Mouse (Mus musculus) liver (tissue): ENCODE data around the gene Sema7a.

Source experiments
- DNase-seq: peaks from one replicate; pipeline ENCODE4 v3.0.0-alpha.2; 2020; ENCODE audit warnings: mixed read lengths

Gene Sema7a

GRCm38 (mm10) chr9:57939431-57940348, at the start of gene Sema7a:
TSS of gene Sema7a (plus strand) at chr9:57940112.
- DNase-seq = peak; percentile 69

DNA sequence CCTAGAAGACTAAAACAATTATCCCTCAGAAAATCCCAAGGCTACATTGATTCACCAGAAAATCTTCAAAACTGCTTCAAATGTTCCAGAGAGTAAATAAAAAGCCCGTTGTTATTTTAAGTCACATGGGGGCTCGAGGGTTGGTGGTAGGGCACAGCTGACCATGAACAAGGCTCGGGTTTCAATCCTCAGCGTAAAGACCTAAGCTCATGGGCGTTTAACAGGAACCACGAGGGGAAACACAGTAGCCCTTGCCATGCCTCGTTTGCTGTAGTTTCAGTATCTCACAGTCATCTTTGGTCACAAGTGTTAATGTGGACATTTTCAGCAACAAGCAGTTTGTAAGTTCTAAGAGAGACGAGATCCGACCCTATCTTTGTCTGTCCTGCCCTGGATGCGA, 39.4 kb upstream of the Sema7a start:
- DNase-seq = no peak

- no peak for DNase-seq
Observed at GRCm38 (mm10) chr9:57901197-57901596, 38.7 kb upstream of the Sema7a start.

DNA sequence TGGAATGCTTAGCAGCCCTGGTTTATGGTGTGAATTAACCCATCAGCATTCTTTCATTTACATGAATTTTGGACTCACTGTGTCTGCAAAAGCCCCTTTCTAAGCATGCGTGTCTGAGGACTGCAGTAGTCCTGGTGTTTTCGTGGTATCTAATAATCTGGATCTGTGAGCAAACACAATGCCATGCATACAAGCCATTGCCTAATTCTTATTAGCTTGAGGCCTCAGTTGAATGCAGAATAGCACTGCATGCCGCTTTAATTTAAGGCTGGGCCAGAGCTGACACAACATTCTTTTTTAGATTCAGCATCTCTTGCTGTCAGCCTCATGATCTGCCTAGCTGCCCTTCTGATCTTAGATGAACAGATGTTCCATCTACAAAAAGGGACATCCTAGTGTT, 38.3 kb upstream of the Sema7a start:
- DNase-seq = no peak

DNA sequence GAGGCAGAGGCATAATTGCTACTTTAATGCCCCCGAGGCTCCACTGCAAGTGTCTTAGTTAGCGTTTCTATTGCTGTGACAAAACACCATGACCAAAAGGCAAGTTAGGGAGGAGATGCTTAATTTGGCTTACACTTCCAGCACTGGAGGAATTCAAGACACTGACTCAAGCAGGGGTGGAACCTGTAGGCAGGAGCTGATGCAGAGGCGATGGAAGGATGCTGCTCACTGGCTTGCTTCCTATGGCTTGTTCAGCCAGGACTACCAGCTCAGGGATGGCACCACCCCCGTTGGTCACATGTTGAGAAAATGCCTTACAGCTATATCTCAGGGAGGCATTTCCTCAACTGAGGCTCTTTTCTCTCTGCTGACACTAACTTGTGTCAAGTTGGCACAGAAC, 37.8 kb upstream of the Sema7a start:
- no peak for DNase-seq

- no peak for DNase-seq
Observed at GRCm38 (mm10) chr9:57903589-57904249, 36.2 kb upstream of the Sema7a start.

DNA sequence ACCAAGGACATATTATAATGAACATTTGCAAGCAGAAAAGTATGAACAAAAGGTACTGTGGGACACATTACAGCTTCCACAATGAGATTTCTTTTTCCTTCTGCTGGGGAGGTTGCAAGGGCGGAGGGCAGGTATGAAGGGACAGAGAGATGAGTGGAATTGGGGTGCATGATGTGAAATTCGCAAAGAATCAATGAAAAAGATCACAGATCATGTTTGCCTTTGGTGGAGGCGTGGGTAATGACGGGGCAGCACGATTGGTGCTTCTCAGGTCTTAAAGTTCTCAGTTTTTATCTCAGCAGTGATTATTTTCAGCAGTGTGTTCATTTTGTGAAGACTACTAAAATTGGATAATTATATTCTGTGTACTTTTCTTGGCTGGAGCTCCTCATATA, 35.7 kb upstream of the Sema7a start:
- DNase-seq = no peak

DNA sequence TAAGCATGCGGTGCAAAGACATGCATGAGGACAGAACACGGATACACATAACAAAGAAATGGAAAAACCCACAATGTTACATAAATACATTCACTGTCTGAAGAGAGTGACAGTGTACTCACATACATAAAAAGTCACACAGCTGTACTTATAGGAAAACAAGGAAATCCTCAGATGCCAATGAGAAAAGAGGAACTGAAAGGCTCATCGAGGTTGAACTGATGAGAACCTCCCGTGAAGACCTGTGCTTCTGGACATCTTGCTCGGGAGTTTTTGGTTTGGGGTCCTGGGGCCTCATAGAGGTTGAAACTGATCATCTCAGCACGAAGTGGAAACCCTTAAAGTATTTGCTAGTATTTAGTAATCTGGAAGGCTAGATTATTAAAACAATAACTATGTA, 32.7 kb upstream of the Sema7a start:
- DNase-seq = no peak

DNA sequence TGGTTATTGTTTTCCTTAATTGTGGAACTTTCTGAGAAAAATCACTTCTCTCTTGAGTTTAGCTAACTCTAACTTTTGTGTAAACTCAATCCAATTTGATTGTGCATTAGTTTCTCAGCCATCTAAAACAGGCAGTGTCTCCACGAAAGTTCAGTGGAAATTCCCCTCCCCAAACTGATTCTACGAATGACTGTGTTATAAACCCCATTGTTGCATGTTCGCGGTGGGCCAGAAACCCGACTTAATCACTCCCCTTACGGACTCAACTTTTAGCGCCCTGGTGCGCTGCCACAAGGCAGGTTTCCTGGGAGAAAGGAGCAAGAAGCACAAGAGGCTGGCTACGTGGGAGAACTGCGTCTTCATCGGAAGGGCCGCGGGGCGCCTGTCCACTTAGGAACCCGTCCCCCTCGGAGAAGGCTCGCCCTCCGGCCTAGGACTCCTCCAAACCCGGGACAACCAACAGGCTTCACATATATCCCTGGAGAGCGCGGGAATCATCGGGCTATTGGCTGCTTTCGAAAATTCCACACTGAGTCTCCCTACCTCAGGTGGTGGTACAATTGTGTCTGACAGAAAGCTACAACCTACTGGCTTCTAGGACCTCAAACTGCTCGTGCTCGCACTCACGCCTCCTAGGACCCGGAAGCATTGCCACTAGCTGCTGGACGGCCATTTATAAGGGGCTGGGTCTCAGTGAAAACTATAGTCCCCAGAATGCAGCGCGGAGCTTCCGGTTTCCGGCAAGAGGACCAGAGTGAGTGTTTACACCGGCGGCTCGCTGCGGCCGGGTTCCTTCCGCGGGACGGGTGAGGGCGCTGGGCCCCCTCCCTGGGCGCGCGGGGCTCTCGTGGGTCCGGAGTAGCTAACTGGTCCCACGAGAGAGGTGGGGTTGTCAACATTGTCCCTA, 29.4 kb upstream of the Sema7a start, which contains the start of gene Ubl7:
Gene Ubl7 (plus strand): TSS at position 726 of the 907 bp plus-strand sequence.
- peak; percentile 91 for DNase-seq

DNA sequence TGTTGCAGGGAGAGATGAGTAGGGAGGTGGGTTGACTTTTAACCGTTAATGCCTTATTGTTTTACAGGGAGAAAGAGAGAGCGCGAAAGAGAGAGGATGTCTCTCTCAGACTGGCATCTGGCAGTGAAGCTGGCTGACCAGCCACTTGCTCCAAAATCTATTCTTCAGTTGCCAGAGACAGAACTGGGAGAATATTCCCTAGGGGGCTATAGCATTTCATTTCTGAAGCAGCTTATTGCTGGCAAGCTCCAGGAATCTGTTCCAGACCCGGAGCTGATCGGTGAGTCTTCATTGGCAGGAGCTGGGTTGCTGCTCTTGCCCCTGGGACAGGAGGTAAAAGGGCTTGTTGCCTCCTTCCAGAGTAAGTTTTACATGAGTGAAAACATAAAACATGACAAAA, 27.3 kb upstream of the Sema7a start:
- no peak for DNase-seq

GRCm38 (mm10) chr9:57921491-57922060, 18.3 kb upstream of the Sema7a start:
- DNase-seq = no peak

- no peak for DNase-seq
Observed at GRCm38 (mm10) chr9:57922381-57922780, 17.5 kb upstream of the Sema7a start.

DNA sequence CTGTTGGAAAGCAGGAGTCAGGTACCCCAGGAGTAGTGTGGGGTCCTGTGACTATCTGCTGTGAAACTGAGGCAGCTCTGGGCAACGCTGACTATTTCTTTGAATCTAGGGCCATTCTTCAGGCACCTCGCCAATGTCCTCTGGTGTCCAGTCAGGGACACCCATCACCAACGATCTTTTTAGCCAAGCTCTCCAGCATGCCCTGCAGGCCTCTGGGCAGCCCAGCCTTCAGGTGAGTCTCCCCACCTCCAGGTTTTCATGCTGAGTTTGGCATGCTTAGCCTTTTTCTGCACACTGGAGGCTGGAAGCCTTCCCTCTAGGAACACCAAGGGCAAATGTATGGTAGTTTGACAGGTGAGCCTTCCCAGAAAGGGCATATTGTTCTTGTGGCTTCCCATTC, 16.9 kb upstream of the Sema7a start:
- no peak for DNase-seq

DNA sequence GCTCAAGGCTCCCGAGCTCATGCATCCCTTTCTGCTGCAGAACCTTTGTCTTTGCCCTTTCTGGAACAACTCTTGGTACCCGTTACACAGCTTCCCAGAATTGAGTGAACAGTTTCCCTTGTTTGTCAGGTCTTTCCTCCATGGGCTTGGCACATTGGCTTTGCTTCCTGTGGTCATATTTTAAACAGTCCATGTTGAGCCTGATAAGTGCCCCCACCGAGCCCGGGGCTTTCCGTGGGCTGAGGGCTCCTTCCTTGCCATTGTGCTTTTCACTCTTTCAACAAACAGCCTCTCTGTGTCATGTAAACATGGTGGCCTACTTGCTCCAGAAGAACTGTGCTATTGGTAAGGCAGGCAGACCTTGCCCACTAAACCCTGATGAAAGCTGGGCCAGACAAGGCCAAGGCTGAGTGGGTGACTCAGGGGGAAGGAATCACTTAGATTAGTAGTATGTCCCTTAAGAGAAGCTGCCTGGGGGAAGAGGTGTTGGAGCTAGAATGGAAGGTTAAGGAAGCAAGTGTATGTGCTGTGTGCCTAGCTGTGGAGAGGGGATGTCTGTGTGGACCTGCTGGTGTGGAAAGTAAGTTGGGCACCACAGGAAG, 8.6 kb upstream of the Sema7a start:
- no peak for DNase-seq

DNA sequence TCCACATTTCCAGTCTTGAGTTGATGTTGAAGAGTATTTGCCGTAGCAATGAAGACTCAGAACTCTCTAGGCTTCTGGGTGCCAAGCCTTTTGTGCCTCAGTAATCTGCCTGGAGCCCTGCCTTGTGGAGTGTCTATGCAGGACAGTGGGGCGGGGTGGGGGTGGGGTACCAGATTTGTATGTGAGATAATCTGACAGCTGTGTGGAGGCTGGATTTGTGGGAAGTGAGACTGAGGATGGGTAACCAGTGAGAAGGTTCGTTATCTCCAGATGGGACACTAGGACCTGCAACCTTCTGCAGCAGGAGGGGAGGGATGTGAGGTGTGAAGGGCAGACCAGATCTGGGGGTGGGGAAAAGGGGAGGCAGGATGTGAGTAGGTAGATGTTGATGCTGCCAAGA, 7.7 kb upstream of the Sema7a start:
- DNase-seq = no peak

- no peak for DNase-seq
Observed at GRCm38 (mm10) chr9:57932831-57933602, 6.9 kb upstream of the Sema7a start.

GRCm38 (mm10) chr9:57935683-57936437, 4.1 kb upstream of the Sema7a start:
- peak; percentile 79 for DNase-seq

- DNase-seq = no peak
Observed at GRCm38 (mm10) chr9:57937171-57937570, 2.7 kb upstream of the Sema7a start.

DNA sequence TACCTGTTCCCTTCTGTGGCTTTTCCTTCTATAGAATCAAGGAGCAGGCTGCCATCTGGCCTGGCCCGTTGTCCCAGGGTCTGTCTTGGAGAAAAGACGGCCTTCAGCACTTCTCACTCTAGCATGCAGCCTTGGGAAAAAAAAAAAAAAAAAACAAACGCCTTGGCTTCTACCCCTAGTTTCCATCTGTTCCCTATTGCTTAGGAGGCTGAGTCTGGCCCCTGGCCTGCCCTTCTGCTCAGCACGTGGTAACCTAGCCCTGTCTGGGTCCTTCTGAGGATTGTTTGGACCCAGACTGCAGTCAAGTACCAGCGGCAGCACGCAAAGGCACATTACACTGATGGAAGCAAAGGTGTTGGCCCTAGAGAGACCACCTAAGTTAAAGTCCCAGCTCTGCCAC, 2.3 kb upstream of the Sema7a start:
- no peak for DNase-seq

DNA sequence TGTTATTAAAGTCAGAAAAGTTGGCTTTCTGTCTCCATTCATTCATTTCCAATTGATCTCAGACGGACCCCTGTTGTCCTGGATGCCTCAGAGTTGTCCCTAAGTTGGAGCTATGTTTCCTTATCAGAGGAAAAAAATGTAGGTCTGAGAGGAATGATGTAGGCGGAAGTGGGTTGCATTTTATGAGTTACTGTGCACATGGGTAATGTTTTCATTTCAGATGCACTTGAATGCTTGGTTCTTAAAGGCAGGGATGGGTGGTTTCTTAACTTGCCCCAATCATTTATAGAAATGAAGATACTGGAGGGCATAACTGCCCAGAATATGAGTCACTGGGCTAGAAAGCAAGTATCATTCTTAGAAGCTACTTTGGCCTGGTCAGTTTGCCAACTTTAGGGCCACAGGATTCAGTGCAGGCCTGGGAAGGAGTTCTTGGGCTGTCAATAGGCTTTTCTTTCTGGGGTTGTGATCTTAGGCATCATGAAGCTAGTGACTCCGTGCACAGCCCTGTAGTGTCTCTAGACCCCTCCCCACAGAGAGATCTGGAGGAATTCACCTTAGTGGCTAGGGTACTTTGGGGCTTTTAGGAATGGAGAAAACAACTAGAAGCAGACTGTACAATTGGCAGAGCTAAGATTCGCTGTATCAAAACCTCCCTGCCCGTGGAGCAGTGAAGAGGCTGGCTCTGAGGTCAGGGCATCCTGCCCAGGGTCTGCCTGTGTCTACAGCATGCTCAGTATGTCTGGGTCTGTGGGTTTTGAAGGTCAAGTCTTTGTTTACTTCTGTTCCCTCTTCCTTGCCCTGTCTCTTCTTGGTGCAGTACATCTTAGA, 1.5 kb upstream of the Sema7a start:
- no peak for DNase-seq
